Mouse (Mus musculus): Measurements from ENCODE around the gene Ern1. TPM values are rescaled to one million over a fixed set of nuclear protein-coding genes. Genes with fewer than 3 reads are reported as not detected.

Gene Ern1
- total RNA-seq (2021) = 1 to 10 TPM; 4.9 to 5.9 TPM
- long read RNA-seq, experiment 1, partial matches to known transcripts = 2 of 5 reads
- long read RNA-seq, experiment 1, other reads (novel, unspliced or antisense) = 2 of 5 reads
- long read RNA-seq, experiment 2, full-length matches to known transcripts = 3 of 4 reads
- long read RNA-seq, experiment 2, partial matches to known transcripts = 1 of 4 reads
- long read RNA-seq, experiment 2, other reads (novel, unspliced or antisense) = 0 of 4 reads

GRCm38 (mm10) chr11:106487733-106488115, at the start of gene Ern1:
Gene Ern1, minus strand, starts transcription at chr11:106487852.
- DNase-seq = peak; percentile 96
- intact Hi-C loops (cut with DNase I; ENCODE audit: low total_unique reads) = no loop called here

- intact Hi-C loops (cut with DNase I; ENCODE audit: low total_unique reads) = no loop called here
- no peak for DNase-seq
Observed at GRCm38 (mm10) chr11:106536253-106536912, 48.7 kb upstream of the Ern1 start.

- DNase-seq = no peak
- intact Hi-C loops (cut with DNase I; ENCODE audit: low total_unique reads) = no loop called here
Observed at GRCm38 (mm10) chr11:106535660-106536252, 48.1 kb upstream of the Ern1 start.

- intact Hi-C loops (cut with DNase I; ENCODE audit: low total_unique reads) = no loop called here
- no peak for DNase-seq
Observed at GRCm38 (mm10) chr11:106532248-106532790, 44.7 kb upstream of the Ern1 start.

GRCm38 (mm10) chr11:106529786-106530185, 42.1 kb upstream of the Ern1 start:
- no peak for DNase-seq
- intact Hi-C loops (cut with DNase I; ENCODE audit: low total_unique reads) = no loop called here

- DNase-seq = no peak
- intact Hi-C loops (cut with DNase I; ENCODE audit: low total_unique reads) = no loop called here
Observed at GRCm38 (mm10) chr11:106529113-106529512, 41.5 kb upstream of the Ern1 start.

- intact Hi-C loops (cut with DNase I; ENCODE audit: low total_unique reads) = no loop called here
- DNase-seq = no peak
Observed at GRCm38 (mm10) chr11:106527926-106528325, 40.3 kb upstream of the Ern1 start.

- DNase-seq = no peak
- intact Hi-C loops (cut with DNase I; ENCODE audit: low total_unique reads) = no loop called here
Observed at GRCm38 (mm10) chr11:106527147-106527821, 39.6 kb upstream of the Ern1 start.

GRCm38 (mm10) chr11:106522538-106522937, 34.9 kb upstream of the Ern1 start:
- intact Hi-C loops (cut with DNase I; ENCODE audit: low total_unique reads) = no loop called here

GRCm38 (mm10) chr11:106521612-106522011, 34.0 kb upstream of the Ern1 start:
- intact Hi-C loops (cut with DNase I; ENCODE audit: low total_unique reads) = no loop called here
- DNase-seq = peak; percentile 48

More at GRCm38 (mm10) chr11:106522538-106522937, 34.9 kb upstream of the Ern1 start:
- no peak for DNase-seq

GRCm38 (mm10) chr11:106520404-106520803, 32.8 kb upstream of the Ern1 start:
- intact Hi-C loops (cut with DNase I; ENCODE audit: low total_unique reads) = no loop called here

GRCm38 (mm10) chr11:106519519-106519918, 31.9 kb upstream of the Ern1 start:
- intact Hi-C loops (cut with DNase I; ENCODE audit: low total_unique reads) = no loop called here
- DNase-seq = no peak

More at GRCm38 (mm10) chr11:106520404-106520803, 32.8 kb upstream of the Ern1 start:
- no peak for DNase-seq

- DNase-seq = no peak
- intact Hi-C loops (cut with DNase I; ENCODE audit: low total_unique reads) = no loop called here
Observed at GRCm38 (mm10) chr11:106518391-106518790, 30.7 kb upstream of the Ern1 start.

- DNase-seq = no peak
- intact Hi-C loops (cut with DNase I; ENCODE audit: low total_unique reads) = no loop called here
Observed at GRCm38 (mm10) chr11:106515079-106515745, 27.6 kb upstream of the Ern1 start.

GRCm38 (mm10) chr11:106514446-106514845, 26.8 kb upstream of the Ern1 start:
- peak; percentile 37 for DNase-seq
- intact Hi-C loops (cut with DNase I; ENCODE audit: low total_unique reads) = loop anchor here (5.0 kb wide), 1 partner anchor 113 kb away; no protein-coding TSS in a partner anchor

GRCm38 (mm10) chr11:106513166-106513565, 25.5 kb upstream of the Ern1 start:
- intact Hi-C loops (cut with DNase I; ENCODE audit: low total_unique reads) = loop anchor here (5.0 kb wide), 1 partner anchor 114 kb away; no protein-coding TSS in a partner anchor
- DNase-seq = peak; percentile 69

- DNase-seq = no peak
- intact Hi-C loops (cut with DNase I; ENCODE audit: low total_unique reads) = loop anchor here (5.0 kb wide), 1 partner anchor 115 kb away; no protein-coding TSS in a partner anchor
Observed at GRCm38 (mm10) chr11:106512006-106512390, 24.3 kb upstream of the Ern1 start.

GRCm38 (mm10) chr11:106511236-106512005, 23.8 kb upstream of the Ern1 start:
- DNase-seq = no peak

More at GRCm38 (mm10) chr11:106511236-106512005, 23.8 kb upstream of the Ern1 start:
- intact Hi-C loops (cut with DNase I; ENCODE audit: low total_unique reads) = loop anchor here (5.0 kb wide), 1 partner anchor 116 kb away; no protein-coding TSS in a partner anchor

Data from gastrocnemius, postnatal 14 days (tissue).